Mouse (Mus musculus) midbrain, postnatal 0 days (tissue): Measurements from ENCODE around the gene Rpa1. TPM values are rescaled to one million over a fixed set of nuclear protein-coding genes. Genes with fewer than 3 reads are reported as not detected.

Source experiments
- ATAC-seq: fragments of 200-750 bp; cut with Nextera tagmentation; 2 replicates; pipeline ENCODE4 v1.8.0; 2017; ENCODE audit warnings: moderate number of reproducible peaks, mild to moderate bottlenecking, moderate TSS enrichment, moderate library complexity; ENCODE audit not compliant: low FRiP score
- DNase-seq: peaks from one replicate; pipeline ENCODE4 v3.0.0-alpha.2; 2015; ENCODE audit warnings: low spot score
- H3K27ac ChIP-seq: fragments of 300-500 bp; sonication (generic); 2 replicates; pipeline ENCODE4 v1.5.1; 2014; ENCODE audit warnings: low read depth, mild to moderate bottlenecking, low read length, mixed read lengths
- H3K27me3 ChIP-seq: fragments of 300-500 bp; sonication (generic); 2 replicates; pipeline ENCODE4 v1.6.1; 2014; ENCODE audit warnings: low read length, control low read depth, mixed read lengths; ENCODE audit not compliant: insufficient read depth
- H3K36me3 ChIP-seq: fragments of 300-500 bp; sonication (generic); 2 replicates; pipeline ENCODE4 v1.6.1; 2014; ENCODE audit warnings: low read length, control low read depth, mixed read lengths; ENCODE audit not compliant: insufficient read depth
- H3K4me1 ChIP-seq: fragments of 300-500 bp; sonication (generic); 2 replicates; pipeline ENCODE4 v1.6.1; 2014; ENCODE audit warnings: mild to moderate bottlenecking, control low read depth, antibody characterized with exemption, low read length, mixed read lengths; ENCODE audit not compliant: insufficient read depth
- H3K4me2 ChIP-seq: fragments of 300-500 bp; sonication (generic); 2 replicates; pipeline ENCODE4 v1.6.1; 2014; ENCODE audit warnings: low read depth, mild to moderate bottlenecking, low read length, mixed read lengths; ENCODE audit not compliant: poor library complexity, severe bottlenecking
- H3K4me3 ChIP-seq: fragments of 300-500 bp; sonication (generic); 2 replicates; pipeline ENCODE4 v1.5.1; 2014; ENCODE audit warnings: low read depth, mild to moderate bottlenecking, low read length, moderate library complexity
- H3K9ac ChIP-seq: fragments of 300-500 bp; sonication (generic); replicated peaks from 2 replicates; pipeline ENCODE4 v1.6.1; 2014; ENCODE audit warnings: mild to moderate bottlenecking, low read length, moderate library complexity, mixed read lengths; ENCODE audit not compliant: poor library complexity, severe bottlenecking
- H3K9me3 ChIP-seq: fragments of 300-500 bp; sonication (generic); 2 replicates; pipeline ENCODE4 v1.6.1; 2016; ENCODE audit warnings: low read length, control low read depth
- CTCF ChIP-seq: IDR thresholded peaks from 2 replicates; pipeline ENCODE4 v1.5.1; 2016; ENCODE audit warnings: antibody characterized with exemption, mild to moderate bottlenecking
- WGBS: fragments of 180-500 bp; shearing (Covaris S2); extraction: QIAGEN DNeasy Blood & Tissue Kit; methylation state at CpG from one replicate; pipeline ENCODE4 v1.1.7; 2014; 5-methylcytosine and 5-hydroxymethylcytosine counted together
- polyA plus RNA-seq: library from polyadenylated mRNA; unstranded; fragments of >200 nt; fragmentation: Nextera tagmentation; extraction: Ambion mirVana; gene quantifications from 2 replicates; pipeline ENCODE4 v1.2.1, GENCODE M21; 2015
- total RNA-seq: library from RNA; depleted of rRNA; stranded (reverse); fragments of >200 nt; gene quantifications from 2 replicates; pipeline ENCODE4 v1.2.3, GENCODE M21; 2014

Rpa1 gene
- total and polyA plus RNA-seq, 2 experiments from 2014 or later = 43.8 to 47.6 TPM

DNA sequence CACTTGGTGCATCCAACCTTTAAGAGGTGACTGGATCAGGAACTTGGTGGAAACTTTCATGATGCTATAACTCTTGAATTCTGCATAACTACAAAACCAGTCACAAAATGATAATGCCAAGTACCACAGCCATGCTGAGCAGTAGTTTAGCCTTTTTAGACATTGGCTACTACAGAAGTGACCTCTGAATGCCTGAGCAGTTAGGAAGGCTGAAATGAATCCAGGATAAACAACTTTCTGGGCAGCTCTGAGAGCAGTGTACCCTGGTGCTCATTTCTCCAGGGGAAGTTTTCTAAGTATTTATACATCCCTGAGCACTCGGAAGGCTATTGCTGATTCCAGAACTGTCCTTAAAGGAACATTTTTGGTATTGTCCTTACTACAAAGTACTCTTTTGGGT lies 7.4 kb upstream of the Rpa1 start:
- no peak for ATAC-seq

DNA sequence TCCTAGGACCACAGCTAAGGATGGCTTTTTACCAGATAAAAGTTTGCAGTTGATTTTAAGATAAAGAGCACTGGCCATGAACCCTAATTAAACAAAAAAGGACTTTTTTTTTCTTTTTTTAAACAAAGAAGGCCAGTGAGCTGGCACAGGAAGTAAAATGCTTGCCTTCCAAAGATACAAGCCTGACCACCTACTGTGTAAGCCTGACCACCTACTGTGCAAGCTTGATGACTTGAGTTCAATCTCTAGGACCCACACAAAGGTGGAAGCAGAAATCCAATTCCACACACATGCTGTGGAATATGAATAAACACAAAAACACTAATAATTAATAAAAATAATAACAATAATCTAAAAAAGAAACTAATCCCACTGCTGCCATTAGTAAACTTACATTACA lies 3.1 kb upstream of the Rpa1 start:
- DNase-seq = no peak
- H3K9ac ChIP-seq = no peak overlapping the region
- H3K36me3 ChIP-seq = peaks cover 6% of the 10 kb centered on the region; the same call in 1 of the 2 replicates
- H3K27ac ChIP-seq = no peak overlapping the region
- no peaks in the 10 kb centered on the region for H3K27me3 ChIP-seq
- H3K4me2 ChIP-seq = no peak overlapping the region
- no peaks in the 10 kb centered on the region for H3K9me3 ChIP-seq
- no peak for TF ChIP-seq CTCF
- H3K4me1 ChIP-seq = no peaks in the 10 kb centered on the region
- no peak for ATAC-seq
- H3K4me3 ChIP-seq = no peak overlapping the region

More for the DNA sequence above, 7.4 kb upstream of the Rpa1 start:
- 93% methylated on average over 1 of the region's 1 CpGs for WGBS
- DNase-seq = no peak
- no peak for TF ChIP-seq CTCF
- Histone ChIP-seq H3K4me3 (no peak overlapping the region), H3K4me2 (no peak overlapping the region), H3K27ac (no peak overlapping the region), H3K9me3 (no peaks in the 10 kb centered on the region), H3K27me3 (no peaks in the 10 kb centered on the region), H3K9ac (no peak overlapping the region), H3K4me1 (no peaks in the 10 kb centered on the region), H3K36me3 (peaks cover 6% of the 10 kb centered on the region; the same call in 1 of the 2 replicates)

DNA sequence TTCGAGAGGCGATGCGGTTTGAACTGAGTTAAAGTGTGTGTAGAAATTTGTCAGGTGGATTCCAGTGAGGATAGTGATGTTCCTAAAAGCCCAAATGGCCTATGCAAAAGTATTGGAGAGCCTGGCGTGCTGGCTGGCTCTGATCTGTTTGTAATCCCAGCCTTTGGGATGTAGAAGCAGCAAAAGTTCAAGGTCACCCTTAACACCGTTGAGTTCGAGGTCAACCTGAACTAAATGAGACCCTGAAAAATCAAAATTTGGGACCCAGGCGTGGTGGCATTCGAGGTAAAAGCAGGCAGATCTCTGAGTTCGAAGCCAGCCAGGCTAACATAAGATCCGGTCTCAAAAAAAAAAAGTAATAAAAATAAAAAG lies 752 bp upstream of the Rpa1 start:
- no peaks in the 10 kb centered on the region for H3K27me3 ChIP-seq
- H3K9ac ChIP-seq = peak overlapping the region; percentile 53
- DNase-seq (no peak), ATAC-seq (0 out of 2 replicates have a peak, but pooled peaks have one; percentile 4)
- H3K4me1 ChIP-seq = no peaks in the 10 kb centered on the region
- peak overlapping the region; percentile 78 for H3K4me3 ChIP-seq
- no peaks in the 10 kb centered on the region for H3K36me3 ChIP-seq
- H3K27ac ChIP-seq = no peak overlapping the region
- TF ChIP-seq CTCF = no peak
- no peaks in the 10 kb centered on the region for H3K9me3 ChIP-seq
- H3K4me2 ChIP-seq = peak overlapping the region; percentile 65
- 51% methylated on average over 10 of the region's 10 CpGs for WGBS

DNA sequence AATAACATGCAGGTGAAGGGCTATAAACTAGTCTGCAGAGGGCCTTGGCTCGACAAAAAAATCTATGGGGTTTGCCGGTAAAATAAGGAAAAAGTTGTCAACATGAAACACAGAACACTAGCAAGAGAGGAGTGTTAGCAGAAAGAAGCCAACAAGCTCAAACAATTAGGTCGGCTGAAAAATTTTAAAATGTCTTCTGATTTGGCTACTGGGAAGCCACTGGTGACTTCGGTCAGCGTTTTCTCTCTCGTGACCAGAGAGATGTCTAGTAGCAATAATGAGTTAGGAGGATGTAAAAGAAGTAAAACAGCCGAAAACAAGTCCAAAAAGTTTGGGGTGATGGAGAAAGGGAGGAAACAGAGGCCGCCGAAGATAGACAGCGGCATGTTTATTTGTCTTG lies 528 bp downstream of the Rpa1 start:
- DNase-seq = no peak
- no peak for ATAC-seq
- no peaks in the 10 kb centered on the region for H3K27me3 ChIP-seq
- 2% methylated on average over 10 of the region's 10 CpGs for WGBS
- H3K9me3 ChIP-seq = no peaks in the 10 kb centered on the region
- peak overlapping the region; percentile 78 for H3K4me3 ChIP-seq
- no peaks in the 10 kb centered on the region for H3K36me3 ChIP-seq
- peak overlapping the region; percentile 69 for H3K9ac ChIP-seq
- no peaks in the 10 kb centered on the region for H3K4me1 ChIP-seq
- peak overlapping the region; percentile 65 for H3K4me2 ChIP-seq
- TF ChIP-seq CTCF = no peak
- no peak overlapping the region for H3K27ac ChIP-seq

DNA sequence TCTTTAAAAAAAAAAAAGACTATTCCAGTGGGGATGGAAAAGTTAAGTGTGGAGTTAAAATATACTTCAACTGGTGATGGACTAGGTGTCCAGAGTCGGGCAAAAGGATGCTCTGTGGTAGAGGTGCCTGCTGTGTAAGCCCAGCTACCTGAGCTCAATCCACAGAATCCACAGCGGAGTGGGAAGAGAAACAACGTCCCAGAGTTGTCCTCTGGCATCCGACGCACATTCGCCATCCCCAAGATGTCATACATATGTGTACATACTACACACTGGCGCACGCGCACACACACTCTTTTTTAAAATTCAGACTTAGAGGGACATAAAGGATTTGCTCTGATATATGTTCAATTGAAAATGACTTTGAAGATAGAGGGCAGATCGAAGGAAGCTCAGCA lies 937 bp downstream of the Rpa1 start:
- no peak for ATAC-seq
- 0 out of 2 replicates have a peak overlapping the region, but pooled peaks have one; percentile 69 for H3K9ac ChIP-seq

DNA sequence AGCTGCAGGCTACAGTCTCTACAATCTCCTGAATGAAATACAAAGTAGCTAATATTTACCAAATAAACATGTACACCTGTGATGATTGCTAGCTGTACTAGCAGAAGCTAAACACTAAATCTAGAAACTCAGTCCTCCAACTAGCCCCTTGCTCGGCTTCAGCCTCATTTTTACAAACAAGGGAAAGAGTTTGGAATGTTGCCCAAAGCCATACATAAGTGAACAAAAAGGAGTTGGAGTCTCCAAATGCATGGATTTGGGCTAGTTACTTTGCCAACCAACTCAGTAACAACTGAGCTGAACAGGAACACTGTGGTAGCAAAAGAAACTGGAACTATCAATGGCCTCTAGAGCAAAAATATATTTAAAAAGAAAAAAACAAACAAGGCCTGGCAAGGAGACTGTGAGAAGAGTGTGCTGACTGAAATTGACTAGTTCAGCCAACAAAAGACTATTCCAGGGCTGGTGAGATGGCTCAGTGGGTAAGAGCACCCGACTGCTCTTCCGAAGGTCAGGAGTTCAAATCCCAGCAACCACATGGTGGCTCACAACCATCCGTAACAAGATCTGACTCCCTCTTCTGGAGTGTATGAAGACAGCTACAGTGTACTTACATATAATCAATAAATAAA lies 1.5 kb downstream of the Rpa1 start:
- TF ChIP-seq CTCF = no peak
- no peaks in the 10 kb centered on the region for H3K9me3 ChIP-seq
- H3K4me1 ChIP-seq = no peaks in the 10 kb centered on the region
- no peak overlapping the region for H3K27ac ChIP-seq
- WGBS = 51% methylated on average over 3 of the region's 4 CpGs
- no peak overlapping the region for H3K4me3 ChIP-seq
- H3K9ac ChIP-seq = no peak overlapping the region
- DNase-seq (no peak), ATAC-seq (no peak)
- no peaks in the 10 kb centered on the region for H3K27me3 ChIP-seq
- H3K4me2 ChIP-seq = no peak overlapping the region
- no peaks in the 10 kb centered on the region for H3K36me3 ChIP-seq

More for the DNA sequence above, 937 bp downstream of the Rpa1 start:
- DNase-seq = no peak
- Histone ChIP-seq H3K4me2 (peak overlapping the region; percentile 65), H3K9me3 (no peaks in the 10 kb centered on the region), H3K4me3 (peak overlapping the region; percentile 78; the same call in 1 of the 2 replicates), H3K27ac (no peak overlapping the region), H3K4me1 (no peaks in the 10 kb centered on the region), H3K27me3 (no peaks in the 10 kb centered on the region), H3K36me3 (no peaks in the 10 kb centered on the region)
- TF ChIP-seq CTCF = no peak
- 47% methylated on average over 10 of the region's 10 CpGs for WGBS
